Mouse (Mus musculus): ENCODE results near the gene Cebpg. TPM values are rescaled to one million over a fixed set of nuclear protein-coding genes. Genes with fewer than 3 reads are reported as not detected.
A peak's percentile ranks its signal among the peaks of the same experiment; 100 is the strongest.

Gene Cebpg
- total and polyA plus RNA-seq, 3 experiments: 26.9 to 63.1 (median 33.9) TPM

DNA sequence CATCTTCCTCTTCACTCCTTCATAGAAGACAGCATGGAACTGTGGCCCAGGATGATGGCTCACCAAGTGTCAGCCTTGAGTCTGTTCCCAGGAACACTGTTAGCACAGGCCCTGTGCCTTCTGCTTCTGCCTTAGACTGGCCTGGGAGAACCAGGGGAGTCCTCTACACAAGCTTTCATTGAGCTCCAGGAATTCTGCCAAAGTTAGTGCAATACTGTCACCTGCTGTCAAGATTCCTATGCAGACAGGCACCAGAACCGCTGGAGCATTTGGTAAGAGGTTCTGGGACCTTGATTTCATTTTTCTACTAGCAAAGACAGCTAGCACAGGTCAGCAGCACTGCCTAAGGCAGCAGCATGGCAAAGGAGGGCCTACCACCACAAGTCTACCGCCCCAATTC is 11.7 kb downstream of the Cebpg start:
- H3K36me3 ChIP-seq (replicated peaks): peaks cover 94% of the 10 kb centered on the region
- H3K9me3 ChIP-seq (replicated peaks): no peaks in the 10 kb centered on the region
- ATAC-seq (ENCODE audit: extremely low read depth, insufficient number of reproducible peaks, low FRiP score, poor library complexity, severe bottlenecking) (no peak), DNase-seq (ENCODE audit: low spot score) (no peak)
- H3K27me3 ChIP-seq (ENCODE audit: insufficient read depth, low read length): no peaks in the 10 kb centered on the region
- no peak overlapping the region for H3K4me3 ChIP-seq (ENCODE audit: low read depth, low read length)
- H3K4me1 ChIP-seq (ENCODE audit: insufficient read depth, low read depth, low read length): peaks cover 31% of the 10 kb centered on the region
- TF ChIP-seq GATA1 (IDR thresholded peaks at IDR 0.05; ENCODE audit: borderline replicate concordance, low read length) (no peak), POLR2AphosphoS5 (IDR thresholded peaks at IDR 0.05; ENCODE audit: insufficient replicate concordance, low read depth, low read length) (no peak)

DNA sequence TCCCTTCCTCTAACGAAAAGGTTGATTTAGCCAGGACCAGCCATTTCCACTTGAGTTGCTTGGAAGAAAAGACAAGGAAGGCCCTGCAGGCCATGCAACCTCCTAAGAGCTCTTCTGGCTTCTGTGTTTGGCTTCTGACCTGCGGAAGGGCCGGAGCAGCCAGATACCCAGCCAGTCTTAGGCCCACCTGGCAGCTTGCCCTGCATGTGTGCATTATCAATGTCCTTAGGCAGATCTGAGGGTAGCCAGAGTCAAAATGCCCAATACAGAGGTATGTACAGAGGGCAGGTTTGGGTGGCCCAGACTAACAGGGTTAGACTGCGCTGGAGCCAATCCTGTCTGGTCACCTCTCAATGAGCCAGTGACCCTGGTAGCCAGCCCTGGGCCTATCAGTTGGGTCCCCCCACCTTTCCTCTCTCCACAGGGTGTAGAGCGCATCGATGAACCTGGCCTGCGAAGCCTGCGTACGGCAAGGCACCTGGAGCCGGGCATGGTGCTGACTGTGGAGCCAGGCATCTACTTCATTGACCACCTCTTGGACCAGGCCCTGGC is 13.0 kb downstream of the Cebpg start:
- H3K36me3 ChIP-seq (replicated peaks): peaks cover 98% of the 10 kb centered on the region
- peaks cover 27% of the 10 kb centered on the region for H3K4me1 ChIP-seq (ENCODE audit: insufficient read depth, low read depth, low read length)
- H3K9me3 ChIP-seq (replicated peaks): no peaks in the 10 kb centered on the region
- DNase-seq (ENCODE audit: low spot score) (no peak), ATAC-seq (ENCODE audit: extremely low read depth, insufficient number of reproducible peaks, low FRiP score, poor library complexity, severe bottlenecking) (no peak)
- TF ChIP-seq GATA1 (IDR thresholded peaks at IDR 0.05; ENCODE audit: borderline replicate concordance, low read length) (no peak), TAL1 (conservative IDR thresholded peaks at IDR 0.05; ENCODE audit: low read depth, low read length) (no peak), GATA2 (IDR thresholded peaks at IDR 0.05; ENCODE audit: borderline replicate concordance, low read depth, low read length) (no peak), CTCF (IDR thresholded peaks at IDR 0.05; ENCODE audit: low read depth, low read length) (no peak)
- H3K4me3 ChIP-seq (ENCODE audit: low read depth, low read length): no peak overlapping the region
- no peaks in the 10 kb centered on the region for H3K27me3 ChIP-seq (ENCODE audit: insufficient read depth, low read length)

DNA sequence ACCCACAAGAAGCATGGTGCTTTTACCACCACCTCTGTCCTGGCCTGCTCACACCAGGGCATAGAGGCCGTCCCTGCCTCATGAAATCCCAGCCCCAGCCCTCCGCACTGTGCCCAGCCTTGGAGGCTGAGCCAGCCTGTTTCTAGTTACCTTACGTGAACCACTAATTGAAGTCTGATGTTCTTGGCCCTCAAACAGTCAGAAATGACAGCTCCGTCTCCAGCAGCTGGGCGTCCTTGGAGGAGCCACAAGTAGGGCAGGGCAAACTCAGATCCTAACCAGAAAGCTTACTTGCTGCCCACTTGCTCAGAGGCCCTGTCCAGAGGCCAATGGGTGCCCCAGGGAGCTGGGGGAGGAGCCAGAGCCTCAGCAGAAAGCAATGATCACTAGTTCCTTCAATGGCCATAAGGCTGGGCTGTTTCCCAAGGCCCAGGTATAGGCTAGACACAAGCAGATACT is 13.6 kb downstream of the Cebpg start:
- no peak overlapping the region for H3K4me3 ChIP-seq (ENCODE audit: low read depth, low read length)
- no peaks in the 10 kb centered on the region for H3K9me3 ChIP-seq (replicated peaks)
- ATAC-seq (ENCODE audit: extremely low read depth, insufficient number of reproducible peaks, low FRiP score, poor library complexity, severe bottlenecking) (no peak), DNase-seq (ENCODE audit: low spot score) (no peak)
- TF ChIP-seq GATA1 (IDR thresholded peaks at IDR 0.05; ENCODE audit: borderline replicate concordance, low read length) (no peak), TAL1 (conservative IDR thresholded peaks at IDR 0.05; ENCODE audit: low read depth, low read length) (no peak), GATA2 (IDR thresholded peaks at IDR 0.05; ENCODE audit: borderline replicate concordance, low read depth, low read length) (no peak), CTCF (IDR thresholded peaks at IDR 0.05; ENCODE audit: low read depth, low read length) (no peak), POLR2AphosphoS5 (IDR thresholded peaks at IDR 0.05; ENCODE audit: insufficient replicate concordance, low read depth, low read length) (no peak)
- no peaks in the 10 kb centered on the region for H3K27me3 ChIP-seq (ENCODE audit: insufficient read depth, low read length)
- peaks cover 26% of the 10 kb centered on the region for H3K4me1 ChIP-seq (ENCODE audit: insufficient read depth, low read depth, low read length)
- peaks cover 98% of the 10 kb centered on the region for H3K36me3 ChIP-seq (replicated peaks)

DNA sequence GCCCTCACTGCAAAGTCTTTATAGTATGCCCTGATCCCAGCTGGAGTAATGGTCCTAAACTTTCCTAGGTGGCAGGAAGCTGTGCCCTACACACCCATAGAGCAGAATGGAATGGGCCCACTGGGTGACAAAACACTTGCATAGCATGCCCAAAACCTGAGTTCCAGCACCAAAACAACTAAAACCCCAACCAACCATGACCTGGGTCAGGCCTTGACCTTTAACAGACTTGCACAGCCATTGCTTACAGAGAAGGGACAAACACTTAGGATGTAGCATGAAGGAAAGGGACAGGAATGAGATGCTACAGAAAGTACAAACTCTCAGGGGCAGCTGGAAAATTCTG is 14.2 kb downstream of the Cebpg start:
- DNase-seq (ENCODE audit: low spot score): no peak
- H3K4me1 ChIP-seq (ENCODE audit: insufficient read depth, low read depth, low read length): peaks cover 24% of the 10 kb centered on the region
- no peak for ATAC-seq (ENCODE audit: extremely low read depth, insufficient number of reproducible peaks, low FRiP score, poor library complexity, severe bottlenecking)
- H3K9me3 ChIP-seq (replicated peaks): no peaks in the 10 kb centered on the region
- TF ChIP-seq TAL1 (conservative IDR thresholded peaks at IDR 0.05; ENCODE audit: low read depth, low read length) (no peak), GATA1 (IDR thresholded peaks at IDR 0.05; ENCODE audit: borderline replicate concordance, low read length) (no peak), POLR2AphosphoS5 (IDR thresholded peaks at IDR 0.05; ENCODE audit: insufficient replicate concordance, low read depth, low read length) (no peak), CTCF (IDR thresholded peaks at IDR 0.05; ENCODE audit: low read depth, low read length) (no peak), GATA2 (IDR thresholded peaks at IDR 0.05; ENCODE audit: borderline replicate concordance, low read depth, low read length) (no peak)
- H3K27me3 ChIP-seq (ENCODE audit: insufficient read depth, low read length): no peaks in the 10 kb centered on the region
- peaks cover 99% of the 10 kb centered on the region for H3K36me3 ChIP-seq (replicated peaks)
- H3K4me3 ChIP-seq (ENCODE audit: low read depth, low read length): no peak overlapping the region

DNA sequence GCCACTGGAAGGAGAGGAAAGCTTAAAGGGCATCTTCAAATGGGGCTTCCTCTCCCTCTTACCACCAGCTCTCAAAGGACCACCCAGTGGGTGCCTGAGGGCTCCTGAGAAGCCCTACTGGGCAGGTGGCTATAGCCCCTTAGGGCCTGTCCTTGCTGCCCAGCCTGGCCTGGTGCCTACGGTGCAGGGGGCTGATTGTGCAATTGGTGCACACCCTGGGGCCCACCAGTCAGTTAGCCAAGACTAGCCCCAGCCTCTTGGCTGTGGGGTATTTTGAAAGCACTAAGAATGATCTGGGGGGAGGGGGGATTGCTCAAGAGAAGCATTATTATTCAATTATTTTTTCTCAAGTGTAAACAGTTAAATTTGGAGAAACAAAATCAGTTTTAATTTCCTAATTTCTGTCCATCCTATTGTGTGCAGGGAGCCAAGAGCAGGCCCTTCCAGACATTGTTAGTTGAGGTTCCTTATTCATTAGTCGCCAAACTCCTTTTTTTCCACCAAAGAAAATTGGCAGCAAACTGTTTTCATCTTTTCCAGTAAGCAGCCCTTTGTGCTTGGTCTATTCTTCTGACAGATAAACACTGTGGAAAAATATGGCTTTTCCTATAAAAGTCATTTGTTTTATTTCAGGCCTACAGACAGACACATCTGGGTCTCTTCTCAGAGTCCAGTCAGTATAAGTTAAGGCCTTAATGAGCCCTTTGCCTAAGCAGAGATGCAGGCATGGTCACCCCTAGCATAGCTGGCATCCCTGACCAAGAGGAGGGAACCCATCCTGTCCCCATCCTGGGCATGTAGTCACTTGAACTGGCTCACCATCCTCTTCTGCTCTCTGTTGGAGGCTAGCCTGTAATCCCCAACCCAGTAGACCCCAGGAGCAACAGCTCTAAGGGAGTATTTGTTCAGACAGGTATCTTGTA is 14.8 kb downstream of the Cebpg start:
- Histone ChIP-seq H3K36me3 (replicated peaks) (peaks cover 99% of the 10 kb centered on the region), H3K4me1 (ENCODE audit: insufficient read depth, low read depth, low read length) (peaks cover 19% of the 10 kb centered on the region), H3K9me3 (replicated peaks) (no peaks in the 10 kb centered on the region), H3K4me3 (ENCODE audit: low read depth, low read length) (no peak overlapping the region), H3K27me3 (ENCODE audit: insufficient read depth, low read length) (no peaks in the 10 kb centered on the region)
- DNase-seq (ENCODE audit: low spot score): no peak
- no peak for ATAC-seq (ENCODE audit: extremely low read depth, insufficient number of reproducible peaks, low FRiP score, poor library complexity, severe bottlenecking)
- TF ChIP-seq TAL1 (conservative IDR thresholded peaks at IDR 0.05; ENCODE audit: low read depth, low read length): no peak

DNA sequence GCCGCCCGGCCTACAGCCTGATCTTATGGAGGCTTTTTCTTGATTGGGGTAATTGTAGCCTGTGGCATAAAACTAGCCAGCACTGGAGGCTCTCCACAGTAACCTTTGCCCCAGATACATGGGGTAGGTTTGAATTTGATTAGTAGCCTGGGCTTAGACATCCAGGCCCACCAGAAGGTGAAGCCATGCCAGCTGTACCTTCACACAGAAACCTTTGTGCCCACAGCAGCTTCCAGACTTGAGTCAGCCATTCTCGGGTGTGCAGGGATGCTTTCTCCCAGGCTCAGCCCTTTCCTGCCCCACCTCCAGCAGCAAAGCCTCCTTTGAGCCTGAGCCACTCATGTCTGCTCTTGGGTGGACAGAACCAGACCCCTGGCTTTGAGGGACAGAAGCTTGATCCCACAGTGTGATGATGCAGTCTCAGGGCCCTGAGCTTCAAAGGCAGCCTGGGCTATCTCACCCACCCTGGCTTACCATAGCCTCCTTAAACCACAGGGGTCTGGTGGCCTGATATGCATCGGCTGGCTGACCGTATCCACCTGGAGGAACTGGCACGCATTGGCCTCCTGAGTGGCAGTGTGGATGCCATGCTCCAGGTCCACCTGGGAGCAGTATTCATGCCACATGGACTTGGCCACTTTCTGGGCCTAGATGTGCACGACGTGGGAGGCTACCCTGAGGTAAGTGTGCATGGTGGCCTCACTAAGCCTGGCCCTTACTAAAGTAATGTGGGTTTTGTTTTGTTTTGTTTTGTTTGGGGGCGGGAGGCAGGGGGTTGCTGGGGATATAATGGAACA is 16.0 kb downstream of the Cebpg start:
- no peak for ATAC-seq (ENCODE audit: extremely low read depth, insufficient number of reproducible peaks, low FRiP score, poor library complexity, severe bottlenecking)
- H3K4me1 ChIP-seq (ENCODE audit: insufficient read depth, low read depth, low read length): peaks cover 14% of the 10 kb centered on the region
- no peak for DNase-seq (ENCODE audit: low spot score)
- TF ChIP-seq CTCF (IDR thresholded peaks at IDR 0.05; ENCODE audit: low read depth, low read length) (no peak), POLR2AphosphoS5 (IDR thresholded peaks at IDR 0.05; ENCODE audit: insufficient replicate concordance, low read depth, low read length) (peak; percentile 52)
- peaks cover 99% of the 10 kb centered on the region for H3K36me3 ChIP-seq (replicated peaks)
- no peak overlapping the region for H3K4me3 ChIP-seq (ENCODE audit: low read depth, low read length)
- H3K9me3 ChIP-seq (replicated peaks): no peaks in the 10 kb centered on the region
- no peaks in the 10 kb centered on the region for H3K27me3 ChIP-seq (ENCODE audit: insufficient read depth, low read length)

Data from G1E (cell line).